Comparison of ENCODE assay signal across 8 mouse cellular contexts in the genomic region with DNA sequence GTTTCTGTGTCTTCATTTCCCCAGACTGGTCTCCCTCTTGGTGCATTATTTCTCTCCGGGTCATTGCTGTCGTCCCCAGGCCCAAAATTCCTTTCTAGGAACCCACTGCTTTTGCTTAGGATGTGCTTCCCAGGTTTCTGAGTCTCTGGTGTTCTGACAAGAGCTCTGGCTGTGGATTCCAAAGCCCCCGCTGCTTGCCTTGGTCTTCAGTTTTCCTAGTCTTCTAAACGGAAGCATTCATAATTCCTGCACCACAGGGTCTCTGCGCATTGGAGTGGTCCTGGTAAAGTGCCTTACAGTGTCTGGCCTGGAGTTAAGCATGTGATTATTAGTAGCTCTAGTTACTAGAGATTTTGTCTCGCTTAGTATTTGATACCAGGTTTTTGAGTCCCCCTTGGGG. TPM values are rescaled to one million over a fixed set of nuclear protein-coding genes. Genes with fewer than 3 reads are reported as not detected.
A peak's percentile ranks its signal among the peaks of the same experiment; 100 is the strongest.
DNase-seq lines count a peak whose midpoint lies in the region; ATAC-seq and TF ChIP-seq lines count a peak whose summit lies in the region.

No protein-coding gene starts in this region.

- DNase-seq in heart, adult 2 months, result no peak
- no peak for DNase-seq in heart, adult 11 months
- no peak for DNase-seq in CH12.LX (ENCODE audit: extremely low read depth)
- DNase-seq in forebrain, embryonic 14.5 days (ENCODE audit: low spot score), result no peak
- DNase-seq in ovary, adult 18-20 months (ENCODE audit: low spot score), result no peak
- DNase-seq in layer of hippocampus, adult 18-20 months (ENCODE audit: low spot score in 2 of 2), result no peak
- no peak for DNase-seq in adrenal gland, postnatal 4 days (ENCODE audit: low spot score in 2 of 2)

- peak overlapping the region; percentile 83 for H3K4me2 ChIP-seq in CH12.LX (ENCODE audit: insufficient read depth, low read depth, poor library complexity, severe bottlenecking)
- peak overlapping the region; percentile 84 for H3K4me2 ChIP-seq in forebrain, embryonic 14.5 days (ENCODE audit: low read length)

- intact Hi-C loops in heart, adult 2 months (cut with DNase I), result loop anchor here (1.0 kb wide), 1 partner anchor 44 kb away; the partner anchor contains the start of gene Rasl2-9

- peaks cover 26% of the 10 kb centered on the region for H3K36me3 ChIP-seq in heart, adult 2 months (ENCODE audit: control insufficient read depth, insufficient read depth, low read length)
- H3K36me3 ChIP-seq in CH12.LX (replicated peaks in 1 of 2; ENCODE audit: control insufficient read depth in 1 of 2, insufficient read depth in 1 of 2, low read length in 1 of 2) (peaks cover 32 to 52% of the 10 kb centered on the region in 2 experiments), macrophage (ENCODE audit: inconsistent target) (peaks cover 20% of the 10 kb centered on the region; the same call in 1 of the 2 replicates)
- peaks cover 61% of the 10 kb centered on the region for H3K36me3 ChIP-seq in forebrain, embryonic 14.5 days (ENCODE audit: control insufficient read depth, insufficient read depth, low read length)

- H3K9me3 ChIP-seq in CH12.LX (replicated peaks; ENCODE audit: low read length), result no peaks in the 10 kb centered on the region
- no peaks in the 10 kb centered on the region for H3K9me3 ChIP-seq in forebrain, embryonic 14.5 days (replicated peaks; ENCODE audit: control insufficient read depth, low read length)

- dilution Hi-C loops in CH12.LX (cut with MboI; ENCODE audit: extremely low pct_ligation_motif_present, extremely low pct_unique_long_range_greater_than_20kb, low sequenced_read_pairs), result no loop called here

- H3K9ac ChIP-seq in heart, adult 2 months (ENCODE audit: low read depth, low read length), result peak overlapping the region; percentile 91
- H3K9ac ChIP-seq in CH12.LX (ENCODE audit: insufficient read depth, low read depth), result peak overlapping the region; percentile 98
- H3K9ac ChIP-seq in forebrain, embryonic 14.5 days (ENCODE audit: low read length), result peak overlapping the region; percentile 97

- no peak for TF ChIP-seq EP300 in heart, adult 2 months (IDR thresholded peaks at IDR 0.05; ENCODE audit: insufficient read depth, low read depth, low read length)
- no peak for TF ChIP-seq EP300 in CH12.LX (IDR thresholded peaks at IDR 0.05; ENCODE audit: low read length)

- 3% methylated on average over 6 of the region's 6 CpGs for WGBS in heart, adult 2 months
- 22% methylated on average over 6 of the region's 6 CpGs for WGBS in forebrain, embryonic 14.5 days
- 17% methylated on average over 6 of the region's 6 CpGs for WGBS in macrophage (ENCODE audit: missing documents)

- peak overlapping the region; percentile 96 for H3K27ac ChIP-seq in heart, adult 2 months
- H3K27ac ChIP-seq in CH12.LX (ENCODE audit: insufficient read depth, low read depth), result peak overlapping the region; percentile 94
- peak overlapping the region; percentile 84 for H3K27ac ChIP-seq in forebrain, embryonic 14.5 days (ENCODE audit: low read depth, low read length)
- H3K27ac ChIP-seq in macrophage, result peak overlapping the region; percentile 89

- H3K4me1 ChIP-seq in heart, adult 2 months (ENCODE audit: control insufficient read depth, insufficient read depth, low read length), result peaks cover 8% of the 10 kb centered on the region
- peaks cover 9 to 47% of the 10 kb centered on the region in 2 experiments for H3K4me1 ChIP-seq in CH12.LX (ENCODE audit: control insufficient read depth in 1 of 2, insufficient read depth in 2 of 2)
- peaks cover 15% of the 10 kb centered on the region for H3K4me1 ChIP-seq in forebrain, embryonic 14.5 days (ENCODE audit: control insufficient read depth, insufficient read depth, low read length)

- H3K79me2 ChIP-seq in heart, adult 2 months (replicated peaks; ENCODE audit: control insufficient read depth, insufficient read depth, low read length), result peaks cover 9% of the 10 kb centered on the region
- H3K79me2 ChIP-seq in CH12.LX (replicated peaks; ENCODE audit: control insufficient read depth, extremely low read depth, insufficient read depth, poor library complexity, severe bottlenecking), result peaks cover 61% of the 10 kb centered on the region
- H3K79me2 ChIP-seq in macrophage (ENCODE audit: inconsistent target), result peaks cover 80% of the 10 kb centered on the region

- peak overlapping the region; percentile 95 for H3K4me3 ChIP-seq in heart, adult 2 months
- H3K4me3 ChIP-seq in CH12.LX (replicated peaks in 1 of 3; ENCODE audit: low read depth in 2 of 3, low read length in 2 of 3, poor library complexity in 1 of 3), result peak overlapping the region; percentile 93 to 100 (median 99)
- peak overlapping the region; percentile 99 for H3K4me3 ChIP-seq in forebrain, embryonic 14.5 days (ENCODE audit: low read depth, low read length)
- H3K4me3 ChIP-seq in macrophage (ENCODE audit: inconsistent target), result peak overlapping the region; percentile 92

- H3K27me3 ChIP-seq in heart, adult 2 months (ENCODE audit: control insufficient read depth, insufficient read depth, low read length), result no peaks in the 10 kb centered on the region
- H3K27me3 ChIP-seq in CH12.LX (replicated peaks), result no peaks in the 10 kb centered on the region
- no peaks in the 10 kb centered on the region for H3K27me3 ChIP-seq in forebrain, embryonic 14.5 days (replicated peaks; ENCODE audit: control insufficient read depth, insufficient read depth, low read length)

- in situ Hi-C loops in CH12.LX (cut with MboI; ENCODE audit: low pct_ligation_motif_present, low pct_unique_long_range_greater_than_20kb, low sequenced_read_pairs), result no loop called here

- ATAC-seq in forebrain, embryonic 14.5 days, result no peak

- TF ChIP-seq CTCF in heart, adult 2 months (IDR thresholded peaks at IDR 0.05), result no peak
- no peak for TF ChIP-seq CTCF in CH12.LX (conservative IDR thresholded peaks at IDR 0.05 in 1 of 2, IDR thresholded peaks at IDR 0.05 in 1 of 2; ENCODE audit: low read depth in 2 of 2, low read length in 2 of 2)

- no peak for TF ChIP-seq RAD21 in CH12.LX (IDR thresholded peaks at IDR 0.05; ENCODE audit: low read depth, low read length)

- no peak for TF ChIP-seq POLR2A in heart, adult 2 months (IDR thresholded peaks at IDR 0.05; ENCODE audit: insufficient read depth, low read depth, low read length)
- TF ChIP-seq POLR2A in CH12.LX (IDR thresholded peaks at IDR 0.05; ENCODE audit: low read depth, low read length), result 0 out of 2 replicates have a peak, but pooled peaks have one; percentile 9

RNA-seq across cellular contexts. Expression of gene Epn1, which starts 0.8 kb away (rescaled TPM):
- total RNA-seq in heart, adult 2 months (2021), result 100 to 1,000 TPM; 160 to 192 TPM
- polyA plus RNA-seq in heart, adult 2 months (2012; rRNA removed), result 174 and 181 TPM in 2 replicates
- total RNA-seq in CH12.LX (2012; rRNA removed), result 68.9 and 72.9 TPM in 2 replicates
- total RNA-seq in CH12.LX (2014; rRNA removed), result 41.9 and 46.8 TPM in 2 replicates
- polyA plus RNA-seq in CH12.LX (2012; ENCODE audit: insufficient read length, low read depth), result 97.2 and 101 TPM in 2 replicates
- 71.3 and 89.0 TPM in 2 replicates for polyA plus RNA-seq in forebrain, embryonic 14.5 days (2014; fragmentation: Nextera tagmentation; extraction: Ambion mirVana)
- total RNA-seq in macrophage (2018; cell fraction: chromatin; rRNA removed), result 100 to 1,000 TPM in 13 of 26 experiments, 10 to 100 TPM in 13; 39.2 to 176 (median 99.5) TPM
- 100 to 1,000 TPM in 25 of 26 experiments, 10 to 100 TPM in 1; 88.5 to 168 (median 131) TPM for total RNA-seq in macrophage (2018; cell fraction: cytosol; rRNA removed)
- 100 to 1,000 TPM in 16 of 26 experiments, 10 to 100 TPM in 10; 52.8 to 179 (median 117) TPM for total RNA-seq in macrophage (2018; cell fraction: nucleus; rRNA removed)
- 84.6 to 130 TPM (median 119 TPM) in 3 replicates for polyA plus RNA-seq in macrophage (2018)
- total RNA-seq in layer of hippocampus, adult 18-20 months (2021), result 100 to 1,000 TPM; 558 to 565 TPM
- total RNA-seq in adrenal gland, postnatal 4 days (2021), result 100 to 1,000 TPM; 166 to 167 TPM

RNA-seq across cellular contexts. Expression of gene U2af2, which starts 18.9 kb away (rescaled TPM):
- 10 to 100 TPM; 65.6 to 68.5 TPM for total RNA-seq in heart, adult 2 months (2021)
- 84.4 and 118 TPM in 2 replicates for polyA plus RNA-seq in heart, adult 2 months (2012; rRNA removed)
- total RNA-seq in CH12.LX (2012; rRNA removed) (295 and 358 TPM in 2 replicates), CH12.LX (2014; rRNA removed) (282 and 293 TPM in 2 replicates)
- polyA plus RNA-seq in CH12.LX (2012; ENCODE audit: insufficient read length, low read depth) (449 and 469 TPM in 2 replicates), macrophage (2018) (93.4 to 180 TPM (median 101 TPM) in 3 replicates)
- polyA plus RNA-seq in forebrain, embryonic 14.5 days (2014; fragmentation: Nextera tagmentation; extraction: Ambion mirVana), result 124 and 133 TPM in 2 replicates
- total RNA-seq in macrophage (2018; cell fraction: chromatin; rRNA removed), result 100 to 1,000 TPM; 468 to 929 (median 653) TPM
- total RNA-seq in macrophage (2018; cell fraction: cytosol; rRNA removed), result 100 to 1,000 TPM in 13 of 26 experiments, 10 to 100 TPM in 13; 71.7 to 122 (median 101) TPM
- total RNA-seq in macrophage (2018; cell fraction: nucleus; rRNA removed), result 100 to 1,000 TPM; 190 to 472 (median 318) TPM
- 100 to 1,000 TPM; 181 TPM for total RNA-seq in layer of hippocampus, adult 18-20 months (2021)
- total RNA-seq in adrenal gland, postnatal 4 days (2021), result 100 to 1,000 TPM; 207 to 230 TPM

RNA-seq across cellular contexts. Expression of gene Zfp580, which starts 29.5 kb away (rescaled TPM):
- 1 to 10 TPM; 3.4 to 4.4 TPM for total RNA-seq in heart, adult 2 months (2021)
- 7.4 and 12.7 TPM in 2 replicates for polyA plus RNA-seq in heart, adult 2 months (2012; rRNA removed)
- total RNA-seq in CH12.LX (2012; rRNA removed) (1.6 and 2.6 TPM in 2 replicates), CH12.LX (2014; rRNA removed) (1.2 TPM in 2 replicates)
- polyA plus RNA-seq in CH12.LX (2012; ENCODE audit: insufficient read length, low read depth) (9.4 and 15.6 TPM in 2 replicates), macrophage (2018) (2.0 TPM in 3 replicates)
- polyA plus RNA-seq in forebrain, embryonic 14.5 days (2014; fragmentation: Nextera tagmentation; extraction: Ambion mirVana), result 54.5 and 64.9 TPM in 2 replicates
- 1 to 10 TPM in 8 of 26 experiments, under 1 TPM in 4, not detected in 14; 0.45 to 3.4 (median 1.2) TPM for total RNA-seq in macrophage (2018; cell fraction: chromatin; rRNA removed)
- total RNA-seq in macrophage (2018; cell fraction: cytosol; rRNA removed), result 1 to 10 TPM in 25 of 26 experiments, under 1 TPM in 1; 0.93 to 4.2 (median 2.2) TPM
- 1 to 10 TPM in 13 of 26 experiments, under 1 TPM in 5, not detected in 8; 0.53 to 2.7 (median 1.6) TPM for total RNA-seq in macrophage (2018; cell fraction: nucleus; rRNA removed)
- total RNA-seq in layer of hippocampus, adult 18-20 months (2021), result 10 to 100 TPM; 28.7 to 31.7 TPM
- 10 to 100 TPM; 19.9 to 23.6 TPM for total RNA-seq in adrenal gland, postnatal 4 days (2021)

RNA-seq across cellular contexts. Expression of gene Rfpl4, which starts 35.9 kb away (rescaled TPM):
- not detected for total RNA-seq in heart, adult 2 months (2021)
- polyA plus RNA-seq in heart, adult 2 months (2012; rRNA removed), result not detected in 2 replicates
- not detected in 2 replicates for total RNA-seq in CH12.LX (2012; rRNA removed)
- not detected in 2 replicates for total RNA-seq in CH12.LX (2014; rRNA removed)
- polyA plus RNA-seq in CH12.LX (2012; ENCODE audit: insufficient read length, low read depth), result not detected in 2 replicates
- polyA plus RNA-seq in forebrain, embryonic 14.5 days (2014; fragmentation: Nextera tagmentation; extraction: Ambion mirVana), result not detected in 2 replicates
- total RNA-seq in macrophage (2018; cell fraction: chromatin; rRNA removed), result not detected
- total RNA-seq in macrophage (2018; cell fraction: cytosol; rRNA removed), result not detected
- total RNA-seq in macrophage (2018; cell fraction: nucleus; rRNA removed), result not detected
- not detected in 3 replicates for polyA plus RNA-seq in macrophage (2018)
- total RNA-seq in layer of hippocampus, adult 18-20 months (2021), result not detected
- not detected for total RNA-seq in adrenal gland, postnatal 4 days (2021)

RNA-seq across cellular contexts. Expression of gene Zfp784, which starts 42.6 kb away (rescaled TPM):
- total RNA-seq in heart, adult 2 months (2021), result 1 to 10 TPM; 5.0 to 5.6 TPM
- polyA plus RNA-seq in heart, adult 2 months (2012; rRNA removed), result 6.7 and 7.0 TPM in 2 replicates
- total RNA-seq in CH12.LX (2012; rRNA removed) (1.0 and 1.5 TPM in 2 replicates), CH12.LX (2014; rRNA removed) (0.72 and 1.1 TPM in 2 replicates)
- polyA plus RNA-seq in CH12.LX (2012; ENCODE audit: insufficient read length, low read depth) (0.53 and 1.4 TPM in 2 replicates), macrophage (2018) (1.8 to 2.2 TPM (median 1.8 TPM) in 3 replicates)
- 6.2 and 6.3 TPM in 2 replicates for polyA plus RNA-seq in forebrain, embryonic 14.5 days (2014; fragmentation: Nextera tagmentation; extraction: Ambion mirVana)
- total RNA-seq in macrophage (2018; cell fraction: chromatin; rRNA removed), result 10 to 100 TPM in 3 of 26 experiments, 1 to 10 TPM in 23; 3.0 to 10.8 (median 5.4) TPM
- total RNA-seq in macrophage (2018; cell fraction: cytosol; rRNA removed), result 1 to 10 TPM in 23 of 26 experiments, under 1 TPM in 3; 0.76 to 3.0 (median 1.9) TPM
- 1 to 10 TPM; 2.0 to 8.7 (median 4.3) TPM for total RNA-seq in macrophage (2018; cell fraction: nucleus; rRNA removed)
- total RNA-seq in layer of hippocampus, adult 18-20 months (2021), result 1 to 10 TPM; 4.3 to 5.1 TPM
- total RNA-seq in adrenal gland, postnatal 4 days (2021), result 1 to 10 TPM; 7.0 to 7.1 TPM
